Mouse (Mus musculus) cerebral cortex, adult 2 months (tissue): ENCODE results near the gene Uba52.

Experiments used
- WGBS: fragments of 180-500 bp; shearing (Covaris S2); methylation state at CpG from one replicate; pipeline ENCODE4 v1.1.7; 2018; 5-methylcytosine and 5-hydroxymethylcytosine counted together

The Uba52 gene

GRCm38 (mm10) chr8:70481908-70482307 lies 28.7 kb downstream of the Uba52 start:
- 53% methylated on average over 3 of the region's 3 CpGs for WGBS

- 5% methylated on average over 21 of the region's 21 CpGs for WGBS
Measured at GRCm38 (mm10) chr8:70477269-70477982, 33.2 kb downstream of the Uba52 start.

- under 1% methylated on average over 53 of the region's 53 CpGs for WGBS
Measured at GRCm38 (mm10) chr8:70476333-70477268, 34.0 kb downstream of the Uba52 start, which contains the start of gene Klhl26. TSS of gene Klhl26 (minus strand) at chr8:70476968.

- WGBS: 96% methylated on average over 7 of the region's 7 CpGs
Measured at GRCm38 (mm10) chr8:70471856-70472255, 38.7 kb downstream of the Uba52 start.

- 62% methylated on average over 2 of the region's 2 CpGs for WGBS
Measured at GRCm38 (mm10) chr8:70469938-70470337, 40.7 kb downstream of the Uba52 start.

GRCm38 (mm10) chr8:70469295-70469916 lies 41.2 kb downstream of the Uba52 start:
- WGBS: 14% methylated on average over 10 of the region's 10 CpGs

- WGBS: 91% methylated on average over 4 of the region's 4 CpGs
Measured at GRCm38 (mm10) chr8:70468733-70469132, 41.9 kb downstream of the Uba52 start.

- WGBS: 88% methylated on average over 1 of the region's 1 CpGs
Measured at GRCm38 (mm10) chr8:70467907-70468306, 42.7 kb downstream of the Uba52 start.

- WGBS: 85% methylated on average over 5 of the region's 5 CpGs
Measured at GRCm38 (mm10) chr8:70467229-70467725, 43.3 kb downstream of the Uba52 start.

GRCm38 (mm10) chr8:70466771-70467170 lies 43.8 kb downstream of the Uba52 start:
- whole genome bisulfite sequencing: 72% methylated on average over 11 of the region's 11 CpGs

- WGBS: 80% methylated on average over 4 of the region's 4 CpGs
Measured at GRCm38 (mm10) chr8:70466305-70466704, 44.3 kb downstream of the Uba52 start.

- over 99% methylated on average over 4 of the region's 4 CpGs for WGBS
Measured at GRCm38 (mm10) chr8:70465701-70466100, 44.9 kb downstream of the Uba52 start.

GRCm38 (mm10) chr8:70464162-70464561 lies 46.4 kb downstream of the Uba52 start:
- WGBS: 94% methylated on average over 6 of the region's 6 CpGs

GRCm38 (mm10) chr8:70463306-70463705 lies 47.3 kb downstream of the Uba52 start:
- 46% methylated on average over 4 of the region's 4 CpGs for WGBS

GRCm38 (mm10) chr8:70462516-70462813 lies 48.1 kb downstream of the Uba52 start:
- WGBS: 54% methylated on average over 8 of the region's 8 CpGs

- 80% methylated on average over 16 of the region's 16 CpGs for WGBS
Measured at GRCm38 (mm10) chr8:70461765-70462515, 48.7 kb downstream of the Uba52 start.

GRCm38 (mm10) chr8:70460606-70461005 lies 50.0 kb downstream of the Uba52 start:
- WGBS: 45% methylated on average over 9 of the region's 9 CpGs

GRCm38 (mm10) chr8:70460199-70460598 lies 50.4 kb downstream of the Uba52 start:
- 77% methylated on average over 5 of the region's 5 CpGs for WGBS

GRCm38 (mm10) chr8:70459636-70460035 lies 51.0 kb downstream of the Uba52 start:
- 94% methylated on average over 2 of the region's 2 CpGs for WGBS

- WGBS: 77% methylated on average over 3 of the region's 3 CpGs
Measured at GRCm38 (mm10) chr8:70458462-70458861, 52.1 kb downstream of the Uba52 start.
